Mouse (Mus musculus): ENCODE measurements around the gene Rtkn2. TPM values are rescaled to one million over a fixed set of nuclear protein-coding genes. Genes with fewer than 3 reads are reported as not detected.
A peak's percentile ranks its signal among the peaks of the same experiment; 100 is the strongest.

Rtkn2 gene
- polyA plus RNA-seq, 1 experiment from 2014 or later: 17.7 TPM

- H3K4me2 ChIP-seq (replicated peaks; ENCODE audit: low read depth, low read length): no peak overlapping the region
- H3K27ac ChIP-seq (ENCODE audit: low read depth, low read length): peak overlapping the region; percentile 65; the same call in 1 of the 2 replicates
- H3K9ac ChIP-seq (ENCODE audit: low read depth, low read length): peak overlapping the region; percentile 25; the same call in 1 of the 2 replicates
- 71% methylated on average over 14 of the region's 14 CpGs for WGBS
- 0 out of 2 replicates have a peak, but pooled peaks cover 2% of the 10 kb centered on the region for H3K36me3 ChIP-seq (ENCODE audit: control insufficient read depth, insufficient read depth, low read length)
- peak; percentile 26 for DNase-seq (ENCODE audit: low spot score)
- no peak for ATAC-seq (ENCODE audit: low FRiP score)
- H3K9me3 ChIP-seq (ENCODE audit: control insufficient read depth, low read length): no peaks in the 10 kb centered on the region
- no peaks in the 10 kb centered on the region for H3K4me1 ChIP-seq (replicated peaks; ENCODE audit: control insufficient read depth, insufficient read depth, low read length)
- H3K4me3 ChIP-seq (ENCODE audit: low read depth, low read length): no peak overlapping the region
- H3K27me3 ChIP-seq (ENCODE audit: control insufficient read depth, insufficient read depth, low read length): no peaks in the 10 kb centered on the region
These were observed 60.4 kb downstream of the Rtkn2 start for GRCm38 (mm10) chr10:68039641-68040205.

DNA sequence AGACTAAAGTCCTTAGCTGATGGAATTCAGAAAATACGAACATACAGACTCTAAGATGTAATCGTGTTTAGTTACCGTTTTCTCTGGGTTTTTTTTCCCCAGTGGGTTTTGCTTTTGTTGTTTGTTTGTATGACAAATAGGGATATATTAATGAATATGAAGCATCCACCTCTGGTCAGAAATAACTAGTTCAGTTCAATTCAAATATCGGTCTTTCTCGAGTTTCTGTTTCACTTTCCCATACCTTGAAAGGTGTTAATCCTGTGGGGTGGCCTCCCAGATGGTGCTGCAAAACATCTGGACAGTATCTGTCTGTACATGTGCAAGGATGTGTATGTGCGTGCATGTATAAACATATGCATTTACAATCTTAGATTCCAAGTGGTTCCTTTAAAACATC, 61.0 kb downstream of the Rtkn2 start:
- no peaks in the 10 kb centered on the region for H3K27me3 ChIP-seq (ENCODE audit: control insufficient read depth, insufficient read depth, low read length)
- H3K27ac ChIP-seq (ENCODE audit: low read depth, low read length): no peak overlapping the region
- ATAC-seq (ENCODE audit: low FRiP score) (no peak), DNase-seq (ENCODE audit: low spot score) (no peak)
- H3K36me3 ChIP-seq (ENCODE audit: control insufficient read depth, insufficient read depth, low read length): 0 out of 2 replicates have a peak, but pooled peaks cover 2% of the 10 kb centered on the region
- H3K4me1 ChIP-seq (replicated peaks; ENCODE audit: control insufficient read depth, insufficient read depth, low read length): no peaks in the 10 kb centered on the region
- no peaks in the 10 kb centered on the region for H3K9me3 ChIP-seq (ENCODE audit: control insufficient read depth, low read length)
- WGBS: 89% methylated on average over 6 of the region's 6 CpGs
- H3K4me3 ChIP-seq (ENCODE audit: low read depth, low read length): no peak overlapping the region
- H3K9ac ChIP-seq (ENCODE audit: low read depth, low read length): no peak overlapping the region
- no peak overlapping the region for H3K4me2 ChIP-seq (replicated peaks; ENCODE audit: low read depth, low read length)

DNA sequence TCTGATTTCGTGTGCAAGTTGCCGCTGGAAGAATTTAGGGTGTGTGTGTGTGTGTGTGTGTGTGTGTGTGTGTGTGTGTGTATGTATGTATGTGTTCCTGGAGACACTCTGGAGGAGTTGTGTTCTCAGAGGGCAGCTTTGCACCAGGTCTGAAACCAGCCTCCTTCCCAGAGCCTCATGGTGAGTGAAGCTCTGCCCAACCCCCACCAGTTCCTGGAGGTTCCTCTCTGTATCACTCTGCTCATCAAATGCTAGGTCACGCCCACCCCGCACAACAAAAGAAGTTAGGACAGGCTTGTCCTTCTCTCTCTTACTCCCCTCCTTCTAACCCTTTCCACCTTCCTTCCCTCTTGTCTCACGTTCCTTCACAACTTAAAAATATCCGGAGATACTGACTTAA, 64.6 kb downstream of the Rtkn2 start:
- 29% methylated on average over 6 of the region's 6 CpGs for WGBS
- no peak overlapping the region for H3K9ac ChIP-seq (ENCODE audit: low read depth, low read length)
- H3K9me3 ChIP-seq (ENCODE audit: control insufficient read depth, low read length): no peaks in the 10 kb centered on the region
- ATAC-seq (ENCODE audit: low FRiP score) (peak; percentile 62; the same call in 1 of the 2 replicates), DNase-seq (ENCODE audit: low spot score) (peak; percentile 69)
- no peak overlapping the region for H3K4me2 ChIP-seq (replicated peaks; ENCODE audit: low read depth, low read length)
- no peaks in the 10 kb centered on the region for H3K36me3 ChIP-seq (ENCODE audit: control insufficient read depth, insufficient read depth, low read length)
- H3K27me3 ChIP-seq (ENCODE audit: control insufficient read depth, insufficient read depth, low read length): no peaks in the 10 kb centered on the region
- H3K27ac ChIP-seq (ENCODE audit: low read depth, low read length): no peak overlapping the region
- H3K4me1 ChIP-seq (replicated peaks; ENCODE audit: control insufficient read depth, insufficient read depth, low read length): no peaks in the 10 kb centered on the region
- H3K4me3 ChIP-seq (ENCODE audit: low read depth, low read length): no peak overlapping the region

- Histone ChIP-seq H3K4me3 (ENCODE audit: low read depth, low read length) (no peak overlapping the region), H3K4me2 (replicated peaks; ENCODE audit: low read depth, low read length) (no peak overlapping the region), H3K36me3 (ENCODE audit: control insufficient read depth, insufficient read depth, low read length) (no peaks in the 10 kb centered on the region), H3K27me3 (ENCODE audit: control insufficient read depth, insufficient read depth, low read length) (no peaks in the 10 kb centered on the region), H3K27ac (ENCODE audit: low read depth, low read length) (no peak overlapping the region), H3K9me3 (ENCODE audit: control insufficient read depth, low read length) (no peaks in the 10 kb centered on the region), H3K9ac (ENCODE audit: low read depth, low read length) (no peak overlapping the region), H3K4me1 (replicated peaks; ENCODE audit: control insufficient read depth, insufficient read depth, low read length) (no peaks in the 10 kb centered on the region)
- ATAC-seq (ENCODE audit: low FRiP score) (no peak), DNase-seq (ENCODE audit: low spot score) (no peak)
- WGBS: 81% methylated on average over 8 of the region's 8 CpGs
These were observed 65.5 kb downstream of the Rtkn2 start for GRCm38 (mm10) chr10:68044864-68045263.

- Histone ChIP-seq H3K36me3 (ENCODE audit: control insufficient read depth, insufficient read depth, low read length) (no peaks in the 10 kb centered on the region), H3K9me3 (ENCODE audit: control insufficient read depth, low read length) (no peaks in the 10 kb centered on the region), H3K4me2 (replicated peaks; ENCODE audit: low read depth, low read length) (no peak overlapping the region), H3K27ac (ENCODE audit: low read depth, low read length) (no peak overlapping the region), H3K27me3 (ENCODE audit: control insufficient read depth, insufficient read depth, low read length) (no peaks in the 10 kb centered on the region), H3K4me1 (replicated peaks; ENCODE audit: control insufficient read depth, insufficient read depth, low read length) (no peaks in the 10 kb centered on the region), H3K9ac (ENCODE audit: low read depth, low read length) (no peak overlapping the region), H3K4me3 (ENCODE audit: low read depth, low read length) (no peak overlapping the region)
- WGBS: 87% methylated on average over 8 of the region's 8 CpGs
- DNase-seq (ENCODE audit: low spot score) (no peak), ATAC-seq (ENCODE audit: low FRiP score) (no peak)
These were observed 69.4 kb downstream of the Rtkn2 start for GRCm38 (mm10) chr10:68048641-68049305.

- Histone ChIP-seq H3K4me1 (replicated peaks; ENCODE audit: control insufficient read depth, insufficient read depth, low read length) (no peaks in the 10 kb centered on the region), H3K36me3 (ENCODE audit: control insufficient read depth, insufficient read depth, low read length) (no peaks in the 10 kb centered on the region), H3K9ac (ENCODE audit: low read depth, low read length) (no peak overlapping the region), H3K4me2 (replicated peaks; ENCODE audit: low read depth, low read length) (no peak overlapping the region), H3K27ac (ENCODE audit: low read depth, low read length) (no peak overlapping the region), H3K27me3 (ENCODE audit: control insufficient read depth, insufficient read depth, low read length) (no peaks in the 10 kb centered on the region), H3K9me3 (ENCODE audit: control insufficient read depth, low read length) (no peaks in the 10 kb centered on the region), H3K4me3 (ENCODE audit: low read depth, low read length) (no peak overlapping the region)
- no peak for ATAC-seq (ENCODE audit: low FRiP score)
- no peak for DNase-seq (ENCODE audit: low spot score)
- 89% methylated on average over 13 of the region's 13 CpGs for WGBS
These were observed 71.5 kb downstream of the Rtkn2 start for GRCm38 (mm10) chr10:68050882-68051281.

- no peak for ATAC-seq (ENCODE audit: low FRiP score)
- no peaks in the 10 kb centered on the region for H3K27me3 ChIP-seq (ENCODE audit: control insufficient read depth, insufficient read depth, low read length)
- H3K9me3 ChIP-seq (ENCODE audit: control insufficient read depth, low read length): no peaks in the 10 kb centered on the region
- WGBS: 88% methylated on average over 14 of the region's 14 CpGs
- no peak overlapping the region for H3K9ac ChIP-seq (ENCODE audit: low read depth, low read length)
- H3K4me1 ChIP-seq (replicated peaks; ENCODE audit: control insufficient read depth, insufficient read depth, low read length): no peaks in the 10 kb centered on the region
- H3K36me3 ChIP-seq (ENCODE audit: control insufficient read depth, insufficient read depth, low read length): no peaks in the 10 kb centered on the region
- no peak for DNase-seq (ENCODE audit: low spot score)
- no peak overlapping the region for H3K4me2 ChIP-seq (replicated peaks; ENCODE audit: low read depth, low read length)
- H3K4me3 ChIP-seq (ENCODE audit: low read depth, low read length): no peak overlapping the region
- no peak overlapping the region for H3K27ac ChIP-seq (ENCODE audit: low read depth, low read length)
These were observed 72.1 kb downstream of the Rtkn2 start for GRCm38 (mm10) chr10:68051316-68051933.

GRCm38 (mm10) chr10:68052307-68052706, 72.9 kb downstream of the Rtkn2 start:
- no peak overlapping the region for H3K27ac ChIP-seq (ENCODE audit: low read depth, low read length)
- ATAC-seq (ENCODE audit: low FRiP score) (no peak), DNase-seq (ENCODE audit: low spot score) (no peak)
- no peaks in the 10 kb centered on the region for H3K27me3 ChIP-seq (ENCODE audit: control insufficient read depth, insufficient read depth, low read length)
- WGBS: 86% methylated on average over 8 of the region's 8 CpGs
- no peak overlapping the region for H3K9ac ChIP-seq (ENCODE audit: low read depth, low read length)
- no peak overlapping the region for H3K4me3 ChIP-seq (ENCODE audit: low read depth, low read length)
- no peak overlapping the region for H3K4me2 ChIP-seq (replicated peaks; ENCODE audit: low read depth, low read length)
- H3K9me3 ChIP-seq (ENCODE audit: control insufficient read depth, low read length): no peaks in the 10 kb centered on the region
- H3K36me3 ChIP-seq (ENCODE audit: control insufficient read depth, insufficient read depth, low read length): no peaks in the 10 kb centered on the region
- H3K4me1 ChIP-seq (replicated peaks; ENCODE audit: control insufficient read depth, insufficient read depth, low read length): no peaks in the 10 kb centered on the region

GRCm38 (mm10) chr10:68054131-68054530, 74.8 kb downstream of the Rtkn2 start:
- H3K4me2 ChIP-seq (replicated peaks; ENCODE audit: low read depth, low read length): no peak overlapping the region
- no peaks in the 10 kb centered on the region for H3K27me3 ChIP-seq (ENCODE audit: control insufficient read depth, insufficient read depth, low read length)
- no peak for DNase-seq (ENCODE audit: low spot score)
- H3K4me3 ChIP-seq (ENCODE audit: low read depth, low read length): no peak overlapping the region
- no peak overlapping the region for H3K27ac ChIP-seq (ENCODE audit: low read depth, low read length)
- H3K9me3 ChIP-seq (ENCODE audit: control insufficient read depth, low read length): no peaks in the 10 kb centered on the region
- H3K36me3 ChIP-seq (ENCODE audit: control insufficient read depth, insufficient read depth, low read length): no peaks in the 10 kb centered on the region
- 91% methylated on average over 5 of the region's 5 CpGs for WGBS
- H3K9ac ChIP-seq (ENCODE audit: low read depth, low read length): no peak overlapping the region
- no peak for ATAC-seq (ENCODE audit: low FRiP score)
- H3K4me1 ChIP-seq (replicated peaks; ENCODE audit: control insufficient read depth, insufficient read depth, low read length): no peaks in the 10 kb centered on the region
